Mouse (Mus musculus) urinary bladder, postnatal 4 days (tissue): ENCODE data around the gene Xpr1.

Experiments
- DNase-seq, 2 experiments: peaks; one replicate each; pipeline ENCODE4 v3.0.0; 2021 to 2022; ENCODE audit warnings: low spot score in 2 of 2

Xpr1 gene

DNA sequence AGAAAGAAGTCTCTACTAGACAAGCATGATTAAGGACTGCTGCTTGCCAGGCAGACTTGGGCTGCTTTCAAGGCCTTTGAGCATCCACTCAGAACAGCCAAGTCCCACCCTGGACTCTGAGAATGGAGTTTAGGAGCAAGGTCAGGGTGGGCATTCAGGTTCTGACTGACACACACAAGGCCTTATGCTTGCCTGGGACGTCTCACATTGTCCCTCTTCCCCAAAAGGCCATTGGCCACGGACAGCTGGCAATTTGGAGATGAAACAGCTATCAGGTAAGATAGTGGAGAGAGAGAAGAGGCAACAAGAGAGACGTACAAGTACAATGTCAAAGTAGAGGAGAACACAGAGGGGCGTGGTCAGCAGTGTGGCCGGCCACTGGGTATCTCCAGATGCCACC, 165.6 kb downstream of the Xpr1 start:
- DNase-seq = peak; percentile 8 to 49

DNA sequence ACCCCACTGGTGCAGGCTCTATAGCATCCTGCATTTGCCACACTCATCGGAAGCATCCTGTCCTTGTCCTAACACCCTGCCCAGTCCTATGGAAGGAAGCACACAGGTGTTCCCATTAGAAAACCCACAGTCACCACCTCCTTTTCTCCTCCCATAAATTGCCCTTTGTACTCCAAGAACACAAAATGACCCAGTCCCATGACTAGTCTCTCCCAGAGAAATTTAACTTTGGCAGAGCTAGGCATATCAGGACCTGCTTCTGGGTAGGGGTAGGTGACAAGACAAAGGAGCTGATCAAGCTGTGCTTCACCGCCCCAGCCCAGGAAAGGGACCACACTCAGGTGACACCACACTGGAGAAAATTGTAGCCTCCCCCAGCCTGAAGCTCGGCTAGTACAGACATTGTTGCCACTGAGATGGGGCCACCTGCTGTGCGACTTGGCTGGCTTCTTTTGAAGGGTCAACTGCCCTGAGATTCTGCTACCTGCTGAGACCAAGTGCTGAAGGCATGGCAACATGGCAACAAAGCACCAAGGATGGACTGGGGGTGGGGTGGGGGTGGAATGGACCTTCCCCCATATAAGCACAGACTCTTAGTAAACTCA, 166.6 kb downstream of the Xpr1 start:
- DNase-seq = peak; percentile 15 to 52

DNA sequence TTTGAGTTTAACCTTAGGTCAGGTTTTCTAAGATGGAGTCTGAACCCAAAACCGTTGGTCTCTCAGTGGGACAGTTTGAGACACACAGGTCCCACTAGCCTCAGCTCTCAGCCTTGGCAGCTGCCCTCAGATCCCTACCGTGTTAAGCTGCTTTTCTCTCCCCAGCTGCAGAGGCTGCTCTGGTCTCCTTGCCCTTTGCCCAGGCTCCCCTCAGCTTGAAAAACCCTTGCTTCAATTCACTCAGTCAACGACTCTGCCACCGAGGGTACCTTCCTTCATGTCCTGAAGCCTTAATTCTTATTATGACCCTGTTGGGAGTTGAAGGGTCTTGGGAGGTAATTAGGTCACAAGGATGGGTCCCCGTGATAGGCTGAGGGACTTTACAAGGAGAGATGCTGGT, 167.3 kb downstream of the Xpr1 start:
- DNase-seq = peak; percentile 14 to 32

DNA sequence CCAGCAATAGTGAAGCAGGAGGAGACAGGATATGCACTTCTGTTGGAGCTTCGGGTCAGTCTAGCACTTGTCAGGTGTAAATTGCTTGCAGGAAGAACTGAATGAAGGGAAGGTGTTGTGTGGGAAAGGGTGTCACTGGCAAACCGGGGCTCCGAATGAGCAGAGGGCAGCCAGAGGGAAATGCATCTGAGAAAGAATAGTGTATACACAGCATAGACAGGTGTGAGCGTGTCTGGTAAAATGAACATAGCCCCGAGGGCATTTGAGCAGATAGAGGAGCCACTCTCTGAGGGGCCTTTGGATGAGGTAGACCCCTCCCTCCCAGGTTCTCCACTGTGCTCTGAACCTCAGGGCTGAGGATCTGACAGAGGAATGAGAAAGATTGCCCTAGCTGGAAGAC, 169.2 kb downstream of the Xpr1 start:
- peak; percentile 13 to 52 for DNase-seq

DNA sequence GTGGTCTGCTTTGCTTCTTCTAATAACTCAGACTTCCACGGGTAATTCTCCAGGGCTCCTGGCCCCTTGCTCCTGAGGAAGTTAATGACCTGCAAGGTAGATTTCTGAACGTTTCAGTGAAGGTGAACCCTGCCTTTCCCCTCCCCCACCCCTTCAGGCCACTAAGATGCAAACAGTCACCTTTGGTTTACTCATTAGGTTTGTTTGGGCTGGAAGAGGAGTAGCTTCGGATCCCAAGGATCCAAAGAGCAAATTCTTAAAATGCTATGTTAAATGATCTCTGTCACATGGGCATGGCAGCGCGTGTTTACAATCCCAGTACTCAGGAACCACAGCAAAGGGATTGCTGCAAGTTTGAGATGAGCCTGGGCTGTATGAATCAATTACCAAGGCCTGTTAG, 169.8 kb downstream of the Xpr1 start:
- no peak for DNase-seq

DNA sequence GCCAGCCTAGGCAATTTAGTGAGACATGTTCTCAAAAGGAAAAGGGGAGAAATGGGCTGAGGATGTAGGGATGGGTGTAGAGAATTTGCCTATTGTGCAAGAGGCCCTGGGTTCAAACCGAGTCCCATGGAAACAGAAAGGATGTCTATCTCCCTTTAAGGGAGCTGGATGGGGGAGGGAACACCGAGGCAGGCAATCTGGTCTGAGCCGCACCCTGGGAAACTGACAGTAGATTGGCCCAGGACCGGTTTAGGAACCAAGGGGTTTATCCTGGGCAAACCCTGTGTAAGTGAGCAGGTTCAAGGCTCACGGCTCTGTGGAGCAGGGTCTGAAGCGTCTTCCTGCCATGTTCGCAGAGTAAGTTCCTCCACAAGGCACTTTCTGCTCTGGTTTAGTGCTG, 171.7 kb downstream of the Xpr1 start:
- DNase-seq = peak; percentile 16 to 57

DNA sequence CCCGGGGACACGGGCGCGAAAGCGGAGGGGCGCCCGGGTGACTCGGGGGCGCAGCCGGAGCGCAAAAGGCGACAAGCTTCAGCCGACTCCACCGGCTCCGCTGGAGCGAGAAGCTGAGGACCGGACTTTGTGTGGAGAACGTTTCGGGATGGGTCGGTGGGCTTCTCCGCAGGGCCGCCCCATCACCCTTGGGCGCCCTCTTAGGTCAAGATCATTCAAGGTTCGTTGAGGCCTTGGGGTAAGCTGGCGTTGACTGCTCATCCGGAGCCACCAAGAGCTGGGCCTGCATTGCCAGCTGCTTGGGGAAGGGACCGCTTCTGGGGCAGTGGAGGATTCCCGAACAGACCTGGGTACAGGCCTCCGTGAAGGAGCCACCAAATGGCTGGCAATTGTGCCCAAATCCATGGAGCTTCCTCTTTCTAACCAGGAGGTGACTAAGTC, 172.4 kb downstream of the Xpr1 start:
- DNase-seq = no peak

DNA sequence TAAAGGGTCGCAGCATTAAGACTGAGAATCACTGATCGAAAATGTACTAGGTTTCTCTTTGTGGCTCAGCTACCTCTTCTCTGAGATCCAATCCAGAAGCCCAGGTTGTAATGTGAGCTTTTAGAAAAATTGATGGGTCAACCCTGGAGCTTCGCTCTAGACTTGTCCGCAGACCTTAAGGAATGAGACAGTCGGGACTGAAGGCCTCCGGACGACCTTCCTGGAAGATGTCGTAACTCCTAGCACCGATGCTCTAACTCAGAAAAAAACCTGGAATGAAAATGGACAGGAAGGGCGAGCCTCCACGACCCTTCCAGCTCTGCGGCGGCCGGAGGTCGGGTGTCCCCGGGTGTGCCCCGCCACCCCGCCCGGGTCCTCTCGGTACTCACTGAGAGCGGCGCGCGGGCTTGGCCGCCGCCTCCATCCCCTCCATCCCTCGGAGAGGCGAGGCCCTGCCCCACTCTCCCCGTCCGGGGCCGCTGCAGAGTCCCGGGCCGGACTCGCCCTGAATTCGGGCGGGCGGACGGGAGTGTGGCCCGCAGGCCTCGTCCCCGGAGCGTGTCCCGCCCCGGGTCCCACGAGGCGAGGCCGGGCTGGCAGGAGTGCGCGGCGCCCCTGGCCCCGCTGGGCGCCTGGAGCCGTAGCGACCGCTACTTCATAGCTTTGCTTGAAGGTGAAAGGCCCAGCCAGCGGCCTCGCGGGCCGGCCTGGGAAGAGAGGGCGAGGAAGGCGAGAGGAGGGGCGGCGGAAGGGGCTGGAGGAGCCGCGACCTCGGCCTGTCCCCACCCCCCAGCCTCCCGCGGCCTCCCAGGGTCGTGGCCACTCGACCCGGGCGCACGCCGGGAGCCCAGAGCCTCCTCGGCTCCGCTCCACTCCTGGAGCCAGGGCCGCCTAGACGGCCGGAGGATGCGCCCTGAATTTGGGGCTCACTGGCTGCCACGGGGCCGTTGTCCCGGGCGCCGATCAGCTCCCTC, 173.1 kb downstream of the Xpr1 start, which contains the start of gene BC034090:
BC034090 (minus strand) TSS at position 648 of the 974 bp plus-strand sequence.
- peak; percentile 69 for DNase-seq

DNA sequence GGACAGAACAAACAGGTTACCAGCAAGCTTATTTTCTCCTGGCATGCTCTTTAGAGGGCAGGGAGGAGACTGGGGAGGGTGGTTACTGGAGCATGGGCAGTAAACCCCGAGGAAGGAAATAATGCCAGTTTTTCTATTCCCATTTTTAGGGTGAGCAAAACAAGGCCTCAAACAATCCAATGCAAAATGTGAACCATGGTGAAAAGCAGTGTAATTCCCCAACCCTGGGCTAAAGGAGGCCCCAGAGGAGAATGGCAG, 174.8 kb downstream of the Xpr1 start:
- peak in 1 of 2 experiments; percentile 22 for DNase-seq

DNA sequence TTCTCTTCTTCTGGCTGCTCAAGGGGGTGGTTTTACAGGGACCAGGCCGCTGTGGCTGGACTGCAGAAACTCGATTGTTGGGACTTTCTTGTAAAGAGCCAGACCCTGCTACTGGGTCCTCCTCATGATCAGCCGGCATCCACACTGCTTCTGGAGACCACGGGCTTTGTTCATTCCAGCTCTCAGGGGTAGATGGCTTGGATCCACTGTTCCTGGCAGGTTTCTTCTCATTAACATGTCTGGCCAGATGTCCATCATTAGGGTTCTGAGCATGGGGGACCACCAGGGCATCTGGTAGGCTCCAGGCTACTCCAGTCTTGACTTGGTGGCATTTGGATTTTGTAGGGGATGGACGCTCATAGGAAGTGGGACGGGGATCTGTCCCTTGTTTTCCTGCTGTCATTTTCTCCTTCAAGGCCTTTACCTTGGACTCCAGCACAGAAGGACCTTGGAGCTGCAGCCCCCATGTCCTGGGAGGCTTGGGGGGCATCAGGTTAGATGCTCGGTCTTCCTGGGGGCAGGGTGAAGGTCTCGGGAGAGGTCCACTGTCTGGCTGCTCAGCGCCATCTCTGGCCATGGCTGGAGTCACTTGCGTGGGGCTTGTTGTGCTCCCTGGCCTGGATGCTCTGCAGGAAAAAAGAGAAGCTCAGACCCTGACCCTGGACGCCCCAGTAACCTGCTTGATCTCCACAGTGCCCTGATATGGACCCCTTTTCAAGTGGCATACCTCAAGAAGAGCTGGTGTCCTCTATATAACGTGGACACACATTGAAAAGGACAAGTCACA, 175.3 kb downstream of the Xpr1 start:
- no peak for DNase-seq

DNA sequence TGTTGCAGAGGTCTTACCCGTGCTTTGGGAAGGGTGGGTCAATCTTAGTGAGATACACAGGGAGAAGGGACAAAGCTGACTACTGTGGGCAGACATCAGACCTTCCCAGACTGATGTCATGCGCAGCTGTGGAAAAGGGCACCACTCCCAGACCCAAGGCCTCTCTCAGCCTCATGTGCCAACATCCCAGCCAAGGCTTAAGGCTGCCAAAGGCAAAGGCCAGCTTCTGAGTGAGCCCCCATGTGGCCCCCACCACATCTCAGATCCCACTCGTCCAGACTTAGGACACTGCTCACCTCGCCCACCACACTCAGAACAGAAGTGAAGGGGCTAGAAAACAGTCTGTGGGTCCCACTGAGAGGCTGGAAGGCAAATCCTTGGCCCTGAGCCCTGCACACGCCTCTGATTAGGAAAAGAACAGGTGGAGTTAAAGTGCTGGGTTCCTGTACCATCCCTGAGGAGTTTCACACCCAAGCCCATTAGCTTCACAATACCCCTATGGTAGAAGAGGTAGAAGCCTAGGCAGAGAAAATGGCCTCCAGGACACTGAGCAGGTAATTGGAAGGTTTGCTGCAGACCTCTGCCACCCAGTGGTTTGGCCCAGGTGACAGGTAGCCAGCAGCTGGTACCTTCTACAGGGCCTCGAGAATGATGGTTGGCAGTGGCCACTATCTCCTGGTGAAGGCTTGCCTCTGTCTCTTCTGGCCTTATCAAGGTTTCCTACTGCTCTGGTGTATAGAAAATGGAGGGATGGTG, 177.1 kb downstream of the Xpr1 start:
- DNase-seq = no peak

DNA sequence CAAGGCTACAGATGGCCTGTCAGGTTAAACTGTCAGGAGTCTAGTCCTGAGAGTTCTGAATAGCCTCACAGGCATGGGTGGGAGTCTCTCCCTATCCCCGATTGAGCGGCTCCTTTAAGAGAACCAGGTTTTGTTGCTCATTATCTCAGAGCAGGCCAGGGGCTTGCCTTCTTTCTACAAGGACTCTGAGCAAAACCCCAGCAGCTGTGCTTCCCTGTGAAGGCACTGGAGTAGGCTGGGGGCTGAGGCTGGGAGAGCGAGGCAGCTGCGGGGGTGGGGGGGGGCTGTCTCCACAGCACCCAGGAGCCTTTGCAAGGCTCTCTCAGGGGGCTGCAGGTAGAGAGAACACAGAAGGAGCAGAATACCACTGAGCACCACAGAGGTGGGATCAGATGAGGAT, 178.0 kb downstream of the Xpr1 start:
- no peak for DNase-seq

DNA sequence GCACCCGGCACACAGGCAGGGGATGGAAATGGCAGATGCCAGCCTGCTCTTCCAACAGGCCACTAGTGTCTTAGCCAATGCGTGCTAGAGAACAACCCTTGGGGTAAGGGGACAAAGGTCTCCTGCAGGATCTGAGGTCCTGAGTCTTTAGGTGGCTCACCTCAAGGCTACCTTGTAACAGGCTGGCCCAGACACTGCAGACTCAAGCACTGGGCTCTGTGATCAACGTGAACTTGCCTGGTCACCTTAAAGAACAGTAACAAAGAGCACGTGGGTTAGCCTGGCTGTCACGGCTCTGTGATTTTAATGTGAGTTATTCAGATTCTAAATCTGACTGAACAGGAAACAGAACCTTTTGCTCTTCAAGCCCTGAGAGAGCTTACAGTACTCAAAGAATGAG, 179.1 kb downstream of the Xpr1 start:
- DNase-seq = no peak

DNA sequence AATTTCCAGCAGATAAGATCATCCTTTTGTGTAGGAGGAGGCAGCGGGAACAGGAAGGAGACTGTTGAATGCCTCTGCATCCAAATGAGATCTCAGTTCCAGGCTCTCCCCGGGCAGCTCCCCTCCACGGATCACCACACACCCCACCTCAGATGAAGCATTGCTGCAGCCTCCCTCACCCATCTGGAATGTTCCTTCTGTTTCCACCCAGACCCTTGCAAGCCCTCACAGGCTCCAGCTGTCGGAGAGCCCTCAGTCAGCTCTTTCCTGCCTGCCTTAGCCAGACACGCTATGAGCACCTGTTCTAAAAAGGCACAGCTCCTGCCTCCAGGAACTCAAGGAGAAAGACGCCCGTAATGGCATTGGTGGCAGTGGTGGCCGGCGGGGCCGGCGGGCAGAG, 179.8 kb downstream of the Xpr1 start:
- DNase-seq = peak in 1 of 2 experiments; percentile 46

DNA sequence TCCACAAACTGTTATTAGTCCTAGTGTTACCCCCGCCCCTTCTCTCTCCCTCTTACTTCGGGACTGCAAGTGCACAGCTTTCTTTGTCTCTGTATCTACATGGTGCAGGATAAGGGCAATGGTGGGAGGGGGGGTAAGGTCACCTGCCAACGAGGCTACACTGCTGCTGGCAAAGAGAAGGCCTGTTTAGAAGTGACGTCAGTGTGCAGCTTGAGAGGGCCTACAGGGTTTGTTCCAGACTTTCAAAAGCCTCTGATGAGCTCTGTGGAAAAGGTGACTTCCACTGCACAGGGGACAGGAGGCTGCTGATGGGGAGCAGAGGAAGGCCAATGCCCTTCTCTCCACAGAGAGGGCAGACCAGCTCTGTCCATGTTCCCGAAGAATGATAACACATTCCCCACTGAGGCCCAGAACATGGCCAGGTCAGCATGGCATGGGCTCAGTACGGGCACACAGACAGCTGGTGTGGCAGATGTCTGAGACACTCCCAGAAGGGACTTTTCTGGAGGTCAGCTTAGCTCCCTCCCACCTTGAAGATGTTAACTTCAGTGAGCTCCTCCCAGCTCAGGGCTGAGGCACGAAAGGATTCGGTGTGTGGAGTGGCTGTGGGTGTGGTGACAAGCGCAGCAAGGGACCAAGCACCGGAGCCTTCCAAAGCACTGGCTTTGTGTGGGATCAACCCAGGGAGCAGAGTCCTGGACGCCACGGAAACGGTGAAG, 180.8 kb downstream of the Xpr1 start:
- no peak for DNase-seq

DNA sequence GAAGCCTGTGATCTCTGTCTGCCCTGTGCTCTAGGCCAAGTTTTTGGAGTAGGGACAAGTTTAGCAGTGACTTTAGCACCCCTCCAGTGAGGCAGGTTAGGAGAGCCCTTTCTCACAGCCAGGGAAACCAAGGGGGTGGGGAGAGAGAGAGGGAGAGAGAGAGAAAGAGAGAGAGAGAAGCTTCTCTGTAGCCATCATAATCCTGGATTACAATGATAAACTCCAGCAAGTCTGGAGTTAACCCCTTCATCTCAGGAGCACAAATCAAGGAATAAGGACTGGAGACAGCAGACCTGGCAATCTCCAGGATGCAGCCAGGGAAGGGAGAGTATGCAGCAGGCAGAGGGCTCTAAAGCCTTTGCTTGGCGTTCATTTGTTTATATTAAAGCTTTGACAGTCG, 181.6 kb downstream of the Xpr1 start:
- DNase-seq = no peak

DNA sequence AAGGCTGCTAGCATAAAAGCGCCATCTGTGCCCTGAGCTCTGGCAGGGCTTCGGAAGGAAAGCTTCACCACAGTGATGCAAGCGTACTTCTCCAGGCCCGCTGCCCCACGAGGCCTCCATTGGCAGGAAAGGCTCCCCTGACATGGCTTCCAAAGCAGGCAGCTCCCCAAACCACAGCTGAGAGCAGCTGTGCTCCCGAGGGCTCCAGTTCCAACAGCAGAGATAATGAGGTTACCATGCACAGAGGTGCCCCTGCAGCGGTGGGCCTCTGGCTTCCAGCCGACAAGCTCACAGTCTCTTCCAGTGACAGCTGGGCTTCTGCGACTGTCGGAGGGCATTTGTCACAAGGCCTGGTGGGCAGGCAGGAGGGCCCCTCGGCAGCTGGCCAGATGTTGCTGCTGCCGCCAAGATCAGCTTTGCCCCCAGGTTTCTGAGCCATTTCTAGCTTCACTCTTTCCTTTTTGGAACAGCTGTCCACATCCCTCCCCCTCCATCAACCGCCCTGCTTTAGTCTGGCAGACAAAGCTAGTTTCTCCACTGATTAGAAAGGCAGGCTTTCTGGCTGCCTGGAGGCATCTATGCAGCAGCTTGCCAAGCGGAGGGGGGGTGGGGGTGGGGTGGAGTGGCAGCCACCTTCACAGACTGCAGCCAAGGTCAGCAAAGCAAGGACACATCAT, 183.1 kb downstream of the Xpr1 start:
- peak in 1 of 2 experiments; percentile 73 for DNase-seq

DNA sequence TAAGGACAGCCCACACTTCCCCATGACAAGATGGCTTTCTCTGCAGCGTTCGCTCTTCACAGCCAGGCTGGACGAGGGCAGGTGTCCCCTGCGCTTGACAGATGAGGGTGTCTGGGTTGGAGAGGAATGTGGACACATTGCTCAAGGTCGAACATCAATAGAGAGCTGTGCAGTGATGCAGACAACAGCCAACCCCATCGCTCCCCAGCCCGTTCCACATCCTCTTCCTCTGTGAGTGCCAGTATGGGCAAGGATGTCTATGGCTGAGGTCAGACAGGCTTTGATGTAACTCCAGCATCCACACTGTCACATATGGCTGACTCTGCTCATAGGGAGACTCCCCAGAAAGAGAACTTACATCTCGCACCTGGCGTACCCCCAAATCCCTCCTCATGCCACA, 183.8 kb downstream of the Xpr1 start:
- DNase-seq = no peak

DNA sequence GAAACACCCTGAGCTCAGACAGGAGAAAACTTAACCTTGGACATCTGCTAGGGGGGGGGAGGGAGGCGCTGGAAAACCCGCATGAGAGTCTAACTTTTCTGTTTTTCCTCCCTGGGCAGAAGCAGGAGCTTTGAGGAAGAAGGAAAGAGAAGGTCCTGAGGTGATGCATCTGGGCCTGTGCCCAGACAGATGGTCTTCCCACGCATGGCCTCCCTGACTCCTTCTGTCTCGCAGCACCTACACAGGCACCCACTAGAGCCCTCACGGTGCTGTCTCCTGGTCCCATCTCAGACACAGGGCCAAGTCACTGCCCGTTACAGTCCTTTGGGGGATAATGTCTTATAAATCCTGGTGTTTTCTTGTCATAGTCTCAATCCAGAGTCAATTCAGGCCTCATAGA, 184.4 kb downstream of the Xpr1 start:
- DNase-seq = no peak

DNA sequence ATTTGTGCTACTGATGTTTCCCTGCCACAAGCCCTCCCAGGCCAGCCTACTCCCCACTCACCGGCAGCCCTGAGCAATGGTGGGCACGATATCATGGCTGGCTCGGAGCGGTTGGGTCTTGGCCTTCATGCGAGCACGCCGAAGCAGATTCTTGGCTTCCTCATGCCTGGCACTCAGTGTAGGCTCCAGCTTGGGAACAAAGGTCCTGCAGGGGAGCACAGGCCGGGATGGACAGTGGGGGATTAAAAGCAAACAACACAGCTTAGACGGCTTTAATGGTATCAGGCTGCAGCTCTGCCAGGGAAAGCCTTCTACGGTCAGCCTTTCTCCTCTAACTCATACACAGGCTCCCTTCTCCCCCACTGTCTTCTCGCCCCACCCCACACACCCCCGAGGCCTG, 184.8 kb downstream of the Xpr1 start:
- DNase-seq = no peak
